Mouse (Mus musculus): ENCODE measurements around the gene Otud7b. TPM values are rescaled to one million over a fixed set of nuclear protein-coding genes. Genes with fewer than 3 reads are reported as not detected.
"Not testable (repeated sequence)": the region's sequence is repeated elsewhere in the genome, so short reads cannot be mapped to it uniquely, and the experiment has no call there.

The Otud7b gene
- polyA plus RNA-seq, 1 experiment, result 5.7 TPM

DNA sequence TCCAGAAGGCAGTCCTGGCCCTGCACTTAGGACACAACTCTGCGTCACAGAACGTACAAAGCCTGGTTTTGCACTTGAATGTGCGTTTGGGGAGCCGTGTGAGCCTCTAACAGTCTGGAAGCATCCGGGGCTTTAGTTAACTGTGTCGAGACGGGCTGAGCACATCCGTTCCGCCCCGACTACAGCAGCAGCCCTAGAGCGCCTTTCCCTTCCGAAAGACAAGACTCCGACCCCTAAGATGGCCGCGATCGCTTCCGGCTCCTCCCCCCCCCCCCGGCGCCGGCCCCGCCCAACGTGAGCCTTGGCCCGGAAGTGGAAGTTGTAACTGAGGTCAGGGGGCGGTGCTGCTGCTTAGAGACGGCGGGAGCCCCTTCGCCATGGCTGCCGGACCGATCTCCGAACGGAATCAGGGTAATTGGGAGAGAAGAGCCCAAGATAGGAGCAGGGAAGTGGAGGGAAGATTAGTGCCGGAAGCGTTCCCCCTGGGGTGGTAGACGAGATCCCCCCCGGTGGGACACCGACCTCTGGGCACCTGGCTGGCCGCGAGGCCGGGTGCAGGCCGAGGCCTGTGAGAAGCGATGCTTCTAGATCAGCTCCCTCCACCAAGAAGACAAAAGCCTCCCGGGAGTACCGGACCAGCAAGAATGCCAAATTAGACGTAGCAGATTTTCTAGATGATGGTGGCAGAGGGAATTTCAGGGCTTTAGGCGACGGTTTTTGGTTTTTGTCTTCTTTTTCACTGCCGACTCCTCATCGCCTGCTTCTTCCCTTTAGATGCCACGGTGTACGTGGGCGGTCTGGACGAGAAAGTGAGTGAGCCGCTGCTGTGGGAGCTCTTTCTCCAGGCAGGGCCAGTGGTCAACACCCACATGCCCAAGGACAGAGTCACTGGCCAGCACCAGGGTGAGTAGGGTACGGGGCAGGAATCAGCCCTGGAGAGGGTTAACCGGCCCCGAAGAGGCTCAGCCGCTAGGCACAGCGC lies 68.2 kb downstream of the Otud7b start, which contains the start of gene Sf3b4:
Gene Sf3b4, plus strand, starts transcription at position 136 of the 982 bp plus-strand sequence.
- peak; percentile 63 for DNase-seq (ENCODE audit: low read depth, low spot score)
- WGBS, result under 1% methylated on average over 58 of the region's 58 CpGs

DNA sequence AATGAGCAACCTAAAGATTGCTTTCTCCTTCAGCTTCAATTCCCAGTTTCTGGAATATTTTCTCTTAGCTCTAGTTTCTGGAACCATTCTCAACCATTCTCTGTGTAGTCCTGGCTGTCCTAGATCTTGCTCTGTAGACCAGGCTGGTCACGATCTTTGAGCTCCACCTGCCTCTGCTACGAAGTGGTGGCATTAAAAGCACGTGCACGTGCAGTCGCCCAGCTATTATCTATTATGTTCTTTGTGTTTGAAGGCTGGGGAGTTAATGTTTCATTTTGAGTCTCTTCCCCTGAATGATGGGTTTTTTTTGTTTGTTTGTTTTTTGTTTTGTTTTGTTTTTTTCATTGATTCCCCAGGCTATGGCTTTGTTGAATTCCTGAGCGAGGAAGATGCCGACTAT lies 68.9 kb downstream of the Otud7b start:
- WGBS, result 30% methylated on average over 7 of the region's 7 CpGs
- no peak for DNase-seq (ENCODE audit: low read depth, low spot score)

DNA sequence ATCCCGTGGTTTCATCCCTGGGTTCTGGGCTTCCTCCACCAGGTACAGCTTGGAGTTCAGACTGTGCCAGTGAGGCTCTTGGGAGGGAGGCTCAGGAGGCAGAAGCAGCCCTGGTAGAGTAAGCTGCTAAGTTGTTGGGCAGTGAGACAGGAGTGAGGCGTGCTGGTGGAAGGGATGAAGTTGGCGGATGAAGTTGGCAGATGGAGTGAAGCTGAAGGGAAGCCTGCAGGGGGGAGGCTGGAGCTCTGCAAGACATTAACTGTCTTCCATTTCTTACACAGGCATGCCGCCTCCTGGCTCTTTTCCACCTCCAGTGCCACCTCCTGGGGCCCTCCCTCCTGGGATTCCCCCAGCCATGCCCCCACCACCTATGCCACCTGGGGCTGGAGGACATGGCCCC lies 69.7 kb downstream of the Otud7b start:
- WGBS, result 92% methylated on average over 4 of the region's 4 CpGs
- not testable (repeated sequence) for DNase-seq (ENCODE audit: low read depth, low spot score)

DNA sequence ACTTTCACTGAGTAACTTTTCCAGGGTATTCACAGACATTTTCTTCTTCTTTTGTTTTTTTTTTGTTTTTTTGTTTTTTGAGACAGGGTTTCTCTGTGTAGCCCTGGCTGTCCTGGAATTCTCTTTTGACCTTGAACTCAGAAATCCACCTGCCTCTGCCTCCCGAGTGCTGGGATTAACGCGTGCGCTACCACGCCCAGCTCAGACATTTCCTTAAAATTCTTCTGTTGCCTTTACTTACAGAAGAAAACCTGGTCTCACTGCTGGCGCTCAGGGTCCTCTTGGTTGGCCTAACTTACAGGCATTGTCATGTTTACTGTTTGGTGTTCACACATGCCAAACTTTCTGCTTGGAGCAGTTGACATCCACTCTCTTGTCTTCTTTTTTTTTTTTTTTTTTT lies 70.9 kb downstream of the Otud7b start:
- 89% methylated on average over 6 of the region's 6 CpGs for WGBS
- no peak for DNase-seq (ENCODE audit: low read depth, low spot score)

DNA sequence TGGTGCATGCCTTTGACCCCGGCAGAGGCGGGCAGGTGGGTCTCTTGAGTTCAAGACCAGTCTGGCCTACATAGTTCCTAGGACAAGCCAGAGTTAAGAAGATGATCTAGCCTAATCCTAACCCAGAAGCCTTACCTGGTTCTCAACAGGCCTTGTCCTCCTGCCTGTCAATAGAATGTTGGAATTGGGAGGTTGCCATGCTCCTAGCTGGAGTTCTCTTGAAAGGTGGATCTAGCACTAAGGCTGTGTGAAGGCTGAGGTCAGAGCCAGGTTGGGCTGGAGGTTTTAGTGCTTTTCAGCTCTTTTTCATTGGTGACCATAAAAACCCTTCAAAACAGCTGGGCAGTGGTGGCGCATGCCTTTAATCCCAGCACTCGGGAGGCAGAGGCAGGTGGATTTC lies 74.1 kb downstream of the Otud7b start:
- no peak for DNase-seq (ENCODE audit: low read depth, low spot score)
- WGBS, result 87% methylated on average over 4 of the region's 4 CpGs

DNA sequence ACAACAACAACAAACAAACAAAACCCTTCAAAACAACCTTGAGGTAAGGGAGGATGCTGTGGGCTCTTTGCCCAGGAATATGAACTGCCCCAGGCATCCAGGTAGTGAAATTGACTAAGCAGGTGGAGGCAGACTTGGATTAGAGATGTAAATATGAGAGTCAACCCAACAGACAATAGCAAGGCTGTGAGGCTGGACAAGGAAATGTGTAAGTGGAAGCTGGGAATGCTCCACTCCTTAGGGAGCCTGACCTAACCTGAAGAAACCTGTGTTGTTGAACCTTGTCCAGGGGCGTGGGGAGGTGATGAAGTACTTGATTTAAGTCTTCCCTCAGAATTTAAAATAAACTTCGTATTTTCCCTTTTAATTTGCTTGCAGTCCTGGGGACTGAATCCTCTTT lies 74.6 kb downstream of the Otud7b start:
- 57% methylated on average over 2 of the region's 2 CpGs for WGBS
- no peak for DNase-seq (ENCODE audit: low read depth, low spot score)

DNA sequence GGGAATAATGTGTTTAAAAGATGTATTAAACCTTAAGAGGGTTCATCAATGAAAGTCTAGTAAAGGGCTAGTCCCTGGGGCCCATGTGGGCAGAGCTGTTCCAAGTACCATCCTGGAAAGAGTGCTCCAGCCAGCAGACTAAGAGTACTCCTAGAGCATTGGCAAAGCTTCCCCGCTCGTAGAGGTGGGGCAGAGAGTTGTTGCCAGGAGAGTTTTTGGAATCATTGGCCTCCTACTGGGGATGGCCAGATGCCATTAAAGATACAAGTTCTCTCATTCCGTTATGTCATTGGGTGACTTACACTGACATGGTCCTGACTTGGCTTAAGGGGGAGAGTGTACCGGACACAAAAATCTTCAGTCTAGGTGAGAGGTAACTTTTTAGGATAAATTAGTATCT lies 75.2 kb downstream of the Otud7b start:
- WGBS, result 45% methylated on average over 4 of the region's 4 CpGs
- DNase-seq (ENCODE audit: low read depth, low spot score), result no peak

DNA sequence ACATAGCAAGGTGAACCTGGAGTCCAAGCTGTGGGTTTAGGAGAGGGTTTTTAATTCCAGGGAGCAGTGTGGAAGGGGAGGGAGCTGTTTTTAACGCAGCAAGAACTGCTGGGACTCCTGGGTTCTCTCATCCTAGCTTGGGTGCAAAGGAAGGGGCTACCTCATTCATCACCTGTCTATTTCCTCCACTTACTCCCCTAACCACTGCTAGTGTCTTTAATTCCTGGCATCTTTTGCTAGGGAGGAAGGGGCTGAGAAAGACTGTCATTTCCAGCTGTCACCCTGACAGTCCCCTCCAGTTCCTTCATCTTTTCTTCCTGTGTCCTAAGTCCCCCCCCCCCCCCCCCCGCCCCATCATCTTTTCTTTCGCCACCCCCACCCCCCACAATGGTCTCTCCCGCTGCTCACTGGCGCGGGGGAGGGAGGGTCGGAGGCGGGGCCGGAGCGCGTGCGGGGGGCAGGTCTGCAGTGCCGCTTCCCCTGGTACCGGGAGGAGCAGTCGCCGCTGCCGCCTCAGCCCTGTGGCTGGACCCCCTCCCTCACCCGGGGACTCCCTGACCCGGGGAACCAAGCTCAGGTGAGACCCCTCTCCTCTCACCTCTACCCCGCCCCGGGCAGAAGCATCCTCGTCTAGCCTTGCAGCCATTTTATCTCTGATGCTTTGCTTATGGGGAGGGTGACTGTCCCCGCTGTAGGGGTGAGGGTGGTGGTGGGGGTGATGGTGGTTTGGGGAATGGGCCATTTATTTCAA lies 76.6 kb downstream of the Otud7b start, which contains the start of gene Sv2a:
Gene Sv2a, plus strand, starts transcription at position 425 of the 751 bp plus-strand sequence.
- 1% methylated on average over 20 of the region's 23 CpGs for WGBS
- DNase-seq (ENCODE audit: low read depth, low spot score), result no peak

DNA sequence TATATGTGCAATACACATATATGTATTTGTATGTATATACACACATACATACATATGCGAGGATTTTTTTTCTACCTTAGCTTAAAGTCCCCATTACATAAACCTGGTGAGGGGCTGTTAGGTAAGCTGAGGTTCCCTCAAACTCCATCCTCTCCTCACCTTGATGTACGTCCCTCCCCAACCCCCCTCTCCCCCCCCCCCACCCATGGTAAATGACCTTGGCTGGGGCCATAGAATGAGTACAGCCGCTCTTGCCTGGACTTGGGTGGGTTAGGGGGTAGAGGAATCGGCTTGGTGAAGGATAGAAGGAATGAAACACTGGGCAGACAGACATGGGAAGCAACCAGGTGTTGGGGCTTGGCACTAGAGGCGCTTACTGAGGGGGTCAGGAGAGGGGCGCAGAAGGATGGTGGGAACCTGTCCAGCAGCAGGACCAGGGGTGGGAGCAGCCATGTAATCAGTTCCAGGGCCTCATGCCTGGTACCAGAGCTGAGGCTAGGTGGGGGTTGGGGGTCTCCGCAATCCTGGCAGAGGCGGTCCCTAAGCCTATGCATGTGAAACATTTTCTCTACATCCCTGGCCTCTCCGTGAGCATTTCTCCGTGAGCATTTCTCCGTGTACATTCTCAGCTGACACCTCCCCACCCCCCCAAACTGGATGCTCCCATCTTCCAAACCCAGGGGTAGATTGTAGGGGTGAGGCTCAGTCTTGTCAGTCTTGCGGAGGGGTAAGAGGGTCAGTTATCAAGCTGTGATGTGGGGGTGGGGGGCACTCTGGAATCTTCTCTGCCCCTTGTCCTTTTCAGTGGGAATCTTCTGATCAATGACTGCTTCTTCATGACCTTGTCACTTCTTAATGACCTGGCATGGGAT lies 77.4 kb downstream of the Otud7b start:
- DNase-seq (ENCODE audit: low read depth, low spot score), result no peak
- 45% methylated on average over 12 of the region's 12 CpGs for WGBS

DNA sequence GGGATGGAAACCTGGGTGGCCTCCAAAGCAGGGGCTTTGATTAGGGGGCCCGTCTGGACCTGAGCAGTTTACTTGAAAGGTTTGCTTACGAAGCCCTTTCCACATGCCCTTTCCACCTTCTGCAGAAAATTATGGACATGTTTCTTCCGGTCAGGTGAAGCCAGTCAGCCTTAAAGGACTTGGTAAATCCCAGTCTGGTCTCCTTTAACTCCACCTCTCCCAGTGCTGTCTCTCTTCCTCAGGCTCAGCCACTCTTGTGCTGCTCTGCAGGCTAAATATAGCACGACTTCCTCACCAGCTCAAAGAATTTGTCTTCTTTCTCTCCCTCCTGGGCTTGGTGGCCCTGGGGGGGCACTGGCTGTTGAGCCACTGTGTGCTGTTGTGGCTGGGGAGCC lies 78.1 kb downstream of the Otud7b start:
- 38% methylated on average over 4 of the region's 4 CpGs for WGBS
- no peak for DNase-seq (ENCODE audit: low read depth, low spot score)

DNA sequence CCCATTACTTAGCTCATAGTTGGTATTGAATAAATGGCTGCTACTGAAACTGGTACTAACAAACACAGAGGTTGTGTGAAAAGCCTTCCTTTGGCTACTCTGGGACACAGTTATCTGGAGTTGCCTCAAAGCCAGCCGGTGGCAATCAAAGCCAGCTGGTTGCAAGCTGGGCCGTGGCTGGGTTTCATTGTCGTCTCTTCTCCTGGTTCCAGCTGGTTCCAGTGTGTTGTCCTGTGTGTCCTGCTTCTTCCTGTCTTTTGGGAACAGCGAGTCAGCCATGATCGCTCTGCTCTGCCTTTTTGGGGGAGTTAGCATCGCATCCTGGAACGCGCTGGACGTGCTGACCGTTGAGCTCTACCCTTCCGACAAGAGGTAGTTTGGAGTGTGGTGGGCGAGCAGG lies 88.7 kb downstream of the Otud7b start:
- DNase-seq (ENCODE audit: low read depth, low spot score), result no peak
- 60% methylated on average over 12 of the region's 12 CpGs for WGBS

DNA sequence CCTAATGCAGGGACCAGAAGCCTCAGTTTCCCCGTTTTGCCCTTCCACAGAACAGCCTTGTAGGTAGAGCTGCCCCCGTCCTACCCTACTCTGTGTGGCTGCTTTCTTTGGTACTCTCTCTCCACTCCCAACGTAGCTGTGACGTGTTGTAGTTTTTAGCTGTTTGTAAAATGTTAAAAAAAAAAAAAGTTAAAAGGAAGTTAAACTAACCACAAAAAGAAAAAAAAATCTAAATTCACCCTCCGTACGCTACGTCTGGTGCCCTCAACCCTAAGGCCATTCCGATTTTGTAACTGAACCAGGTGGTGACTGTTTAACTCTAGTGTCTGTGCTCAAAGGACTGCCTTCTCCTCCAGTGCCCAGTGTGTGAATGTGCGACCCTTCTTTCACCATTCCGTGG lies 90.6 kb downstream of the Otud7b start:
- WGBS, result 84% methylated on average over 10 of the region's 10 CpGs
- DNase-seq (ENCODE audit: low read depth, low spot score), result no peak

DNA sequence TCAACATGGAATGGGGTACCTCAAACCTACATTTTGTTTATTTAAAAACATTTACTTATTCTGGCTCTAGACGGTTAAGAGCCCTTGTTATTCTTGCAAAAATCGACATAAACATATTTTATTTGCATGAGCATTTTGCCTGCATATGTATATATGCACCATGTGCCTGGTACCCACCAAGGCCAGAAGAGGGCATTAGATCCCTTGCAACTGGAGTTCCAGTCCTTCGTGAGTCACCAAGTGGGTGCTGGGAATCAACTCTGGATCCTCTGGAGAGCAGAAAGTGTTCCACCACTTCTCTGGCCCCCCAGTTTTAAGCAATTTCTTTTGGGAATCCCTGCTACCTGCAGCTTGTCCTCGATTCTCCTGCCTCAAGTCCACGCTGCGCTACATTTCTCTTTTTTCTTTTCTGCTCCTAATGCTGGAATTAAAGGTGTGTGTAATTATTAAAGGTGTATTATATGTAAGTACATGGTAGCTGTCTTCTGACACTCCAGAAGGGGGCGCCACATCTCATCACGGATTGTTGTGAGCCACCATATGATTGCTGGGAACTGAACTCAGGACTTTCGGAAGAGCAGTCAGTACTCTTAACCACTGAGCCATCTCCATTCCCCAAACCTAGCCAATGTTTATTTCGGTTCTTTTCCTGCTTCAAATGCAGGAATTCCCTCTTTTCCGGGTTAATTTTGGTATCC lies 91.4 kb downstream of the Otud7b start:
- DNase-seq (ENCODE audit: low read depth, low spot score), result no peak
- 92% methylated on average over 11 of the region's 11 CpGs for WGBS

DNA sequence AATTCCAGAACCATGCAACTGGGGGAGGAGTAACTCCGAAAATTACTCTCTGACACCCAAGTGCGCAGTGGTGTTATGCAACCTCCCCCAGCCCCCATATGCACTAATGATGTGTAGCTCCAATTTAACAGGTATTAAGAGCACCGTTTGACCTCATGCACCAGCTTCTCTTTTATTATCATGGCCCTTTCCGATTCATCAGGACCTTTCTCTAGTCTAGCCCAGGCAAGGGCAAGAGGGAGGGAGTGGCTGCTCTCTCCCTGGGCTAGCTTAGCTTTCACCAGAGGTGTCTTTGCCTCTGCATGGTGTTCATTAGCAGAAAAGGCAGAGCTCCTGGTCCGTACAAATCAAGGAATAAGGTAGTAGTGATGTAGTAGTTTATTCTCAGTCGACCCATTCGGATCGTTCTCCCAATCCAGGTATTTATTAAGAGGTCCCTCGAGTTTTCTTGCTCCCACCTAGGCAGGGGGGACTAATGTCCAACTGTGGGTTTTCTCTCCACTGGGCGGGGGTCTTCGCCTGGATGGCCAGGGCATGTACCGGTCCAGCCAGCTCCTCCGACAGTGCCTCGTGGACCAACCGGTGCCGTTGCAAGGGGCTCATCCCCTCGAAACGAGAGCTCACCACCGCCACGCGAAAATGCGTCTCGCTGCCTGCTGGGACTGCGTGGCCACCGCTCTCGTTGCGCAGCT lies 92.3 kb downstream of the Otud7b start:
- 15% methylated on average over 27 of the region's 27 CpGs for whole genome bisulfite sequencing
- DNase-seq (ENCODE audit: low read depth, low spot score), result no peak

DNA sequence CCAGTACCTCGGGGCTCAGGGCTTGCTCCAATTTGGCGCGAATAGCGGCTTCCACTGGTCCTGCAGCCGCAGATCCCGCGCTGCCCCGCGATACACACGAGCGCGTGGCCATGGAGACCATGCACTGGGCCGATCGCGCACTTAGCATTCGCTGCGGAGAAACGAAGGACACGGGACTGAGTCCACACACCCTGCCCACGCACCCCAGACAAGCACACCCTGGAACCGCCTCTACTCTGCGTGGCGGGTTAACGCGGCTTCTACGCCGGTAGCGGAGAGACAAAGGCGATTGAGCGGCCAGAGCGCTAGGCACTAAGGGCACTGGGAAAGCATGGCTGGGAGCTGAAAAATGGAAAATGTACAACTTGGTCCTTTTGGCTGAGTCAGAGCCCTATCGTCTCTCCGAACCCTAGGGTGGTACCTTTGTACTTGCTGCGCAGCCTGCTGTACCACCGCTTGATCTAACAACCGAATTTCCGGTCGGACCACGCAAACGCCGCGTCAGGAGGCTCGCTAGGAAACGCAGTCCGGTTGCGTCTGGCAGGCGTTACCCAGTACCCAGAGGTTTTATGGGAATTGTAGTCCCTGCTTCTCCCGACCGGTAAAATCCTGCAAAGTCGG lies 92.9 kb downstream of the Otud7b start:
- DNase-seq (ENCODE audit: low read depth, low spot score), result peak; percentile 58
- WGBS, result under 1% methylated on average over 50 of the region's 50 CpGs

DNA sequence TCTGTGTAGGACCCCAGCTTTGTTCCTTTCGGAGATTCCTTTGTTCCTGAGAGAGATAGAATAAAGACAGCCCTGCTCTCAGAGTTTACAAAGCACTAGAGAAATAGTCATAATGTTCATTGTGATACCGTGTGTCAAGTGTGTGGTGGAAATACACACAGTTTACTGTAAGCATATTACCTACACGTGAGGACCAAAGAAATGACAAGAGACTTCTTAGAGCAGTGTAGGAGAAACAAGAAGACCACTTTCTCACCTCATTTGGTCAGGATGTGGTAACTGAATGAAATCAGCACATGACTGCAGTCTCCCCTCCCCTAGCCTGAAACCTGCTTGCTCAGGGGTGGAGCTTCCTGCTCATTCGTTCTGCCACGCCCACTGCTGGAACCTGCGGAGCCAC lies 93.9 kb downstream of the Otud7b start:
- DNase-seq (ENCODE audit: low read depth, low spot score), result no peak
- WGBS, result 2% methylated on average over 6 of the region's 6 CpGs

DNA sequence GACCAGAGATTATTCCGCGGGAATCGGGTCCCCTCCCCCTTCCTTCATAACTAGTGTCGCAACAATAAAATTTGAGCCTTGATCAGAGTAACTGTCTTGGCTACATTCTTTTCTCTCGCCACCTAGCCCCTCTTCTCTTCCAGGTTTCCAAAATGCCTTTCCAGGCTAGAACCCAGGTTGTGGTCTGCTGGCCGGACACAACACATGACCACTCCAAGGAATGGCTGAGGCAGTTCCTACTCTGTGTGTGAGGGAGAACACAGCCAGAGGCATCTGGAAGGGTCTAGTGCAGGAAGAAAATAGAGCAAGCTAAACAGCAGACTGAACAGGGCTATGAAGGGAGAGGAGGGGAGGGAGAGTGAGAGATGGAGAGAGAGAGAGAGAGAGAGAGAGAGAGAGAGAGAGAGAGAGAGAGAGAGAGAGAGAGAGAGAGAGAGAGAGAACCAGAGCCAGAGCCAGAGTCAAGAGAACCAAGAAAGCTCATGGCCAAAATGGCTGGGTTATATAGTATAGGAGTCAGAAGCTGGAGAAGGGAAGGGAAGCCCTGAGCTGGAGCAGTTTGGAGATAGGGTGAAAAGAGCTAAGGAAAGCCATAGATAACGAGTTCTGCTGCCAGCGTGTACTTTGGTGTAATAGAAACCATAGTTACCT lies 94.4 kb downstream of the Otud7b start:
- not testable (repeated sequence) for DNase-seq (ENCODE audit: low read depth, low spot score)
- 29% methylated on average over 8 of the region's 8 CpGs for WGBS

DNA sequence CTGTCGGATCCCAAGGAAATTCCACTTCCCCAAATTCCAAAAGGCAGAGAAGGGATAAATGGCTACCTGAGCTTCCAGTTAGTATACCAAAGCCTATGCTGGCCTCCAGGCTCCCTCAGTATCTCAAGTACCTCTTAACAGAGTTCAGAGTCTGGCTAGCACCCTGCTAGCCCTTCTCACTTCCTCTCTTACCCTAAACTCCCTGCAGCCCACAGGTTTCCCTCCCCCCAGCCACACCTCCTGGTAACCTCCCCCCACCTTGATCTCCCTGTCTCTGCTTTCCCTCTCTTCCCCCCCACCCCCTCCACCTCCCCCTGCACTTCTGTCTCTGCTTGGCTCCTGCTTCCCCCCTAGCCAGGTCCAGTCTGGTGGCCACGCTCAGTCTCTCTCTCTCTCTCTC lies 95.4 kb downstream of the Otud7b start:
- WGBS, result 80% methylated on average over 2 of the region's 2 CpGs
- no peak for DNase-seq (ENCODE audit: low read depth, low spot score)

All from large intestine, adult 2 months (tissue).